Mouse (Mus musculus): ENCODE measurements around the gene Zfp775.

DNA sequence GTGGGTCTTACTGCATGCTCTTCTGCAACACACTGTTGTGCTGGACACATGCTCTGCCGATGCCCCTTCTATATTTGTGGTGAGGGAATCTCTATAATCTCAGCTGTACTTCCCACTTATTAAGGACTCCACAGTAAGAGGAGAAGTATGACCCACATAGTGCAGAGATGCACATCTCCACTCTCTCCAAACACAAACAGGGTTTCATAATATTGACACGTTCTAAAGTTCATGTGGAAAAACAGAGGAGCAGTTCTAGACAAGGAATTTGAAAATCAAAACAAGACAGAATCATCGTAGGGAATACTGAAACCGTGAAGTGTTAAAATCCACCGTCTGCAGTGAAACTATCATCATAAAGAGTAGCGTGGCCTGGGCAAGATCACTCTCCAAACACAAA, 10.0 kb upstream of the Zfp775 start:
- TF ChIP-seq POLR2A (IDR thresholded peaks at IDR 0.05; ENCODE audit: borderline replicate concordance, insufficient read depth, low read length): no peak
- TF ChIP-seq CTCF (IDR thresholded peaks at IDR 0.05; ENCODE audit: borderline replicate concordance, insufficient read depth, low read depth, low read length): no peak

Data from cerebellum, adult 2 months (tissue).